Mouse (Mus musculus) forebrain, embryonic 16.5 days (tissue): ENCODE data around the gene St6galnac4. TPM values are rescaled to one million over a fixed set of nuclear protein-coding genes. Genes with fewer than 3 reads are reported as not detected.
A peak's percentile ranks its signal among the peaks of the same experiment; 100 is the strongest.

ENCODE experiments used
- ATAC-seq: fragments of 200-750 bp; cut with Nextera tagmentation; 2 replicates; pipeline ENCODE4 v1.8.0; 2017; ENCODE audit warnings: mild to moderate bottlenecking, moderate library complexity
- H3K27ac ChIP-seq: fragments of 300-500 bp; sonication (generic); 2 replicates; pipeline ENCODE4 v1.5.1; 2014; ENCODE audit warnings: low read length, control low read depth
- H3K27me3 ChIP-seq: fragments of 300-500 bp; sonication (generic); replicated peaks from 2 replicates; pipeline ENCODE4 v1.6.1; 2014; ENCODE audit warnings: low read length; ENCODE audit not compliant: control insufficient read depth, insufficient read depth
- H3K36me3 ChIP-seq: fragments of 300-500 bp; sonication (generic); 2 replicates; pipeline ENCODE4 v1.6.1; 2014; ENCODE audit not compliant: control insufficient read depth, insufficient read depth
- H3K4me1 ChIP-seq: fragments of 300-500 bp; sonication (generic); replicated peaks from 2 replicates; pipeline ENCODE4 v1.6.1; 2014; ENCODE audit warnings: low read length; ENCODE audit not compliant: control insufficient read depth, insufficient read depth
- H3K4me2 ChIP-seq: fragments of 300-500 bp; sonication (generic); 2 replicates; pipeline ENCODE4 v1.6.1; 2014; ENCODE audit warnings: mild to moderate bottlenecking, low read length, control low read depth
- H3K4me3 ChIP-seq: fragments of 300-500 bp; sonication (generic); replicated peaks from 2 replicates; pipeline ENCODE4 v1.5.1; 2014; ENCODE audit warnings: mild to moderate bottlenecking, low read length, control low read depth
- H3K9ac ChIP-seq: fragments of 300-500 bp; sonication (generic); replicated peaks from 2 replicates; pipeline ENCODE4 v1.6.1; 2014; ENCODE audit warnings: low read depth, low read length, control low read depth
- H3K9me3 ChIP-seq: fragments of 300-500 bp; sonication (generic); 2 replicates; pipeline ENCODE4 v1.6.1; 2016; ENCODE audit warnings: low read length; ENCODE audit not compliant: control insufficient read depth
- WGBS: fragments of 180-500 bp; shearing (Covaris S2); extraction: QIAGEN DNeasy Blood & Tissue Kit; methylation state at CpG from one replicate; pipeline ENCODE4 v1.1.7; 2014; 5-methylcytosine and 5-hydroxymethylcytosine counted together
- polyA plus RNA-seq: library from polyadenylated mRNA; unstranded; fragments of >200 nt; fragmentation: Nextera tagmentation; extraction: Ambion mirVana; gene quantifications from 2 replicates; pipeline ENCODE4 v1.2.1, GENCODE M21; 2015

The St6galnac4 gene
- 27.4 and 29.6 TPM in 2 replicates for polyA plus RNA-seq

DNA sequence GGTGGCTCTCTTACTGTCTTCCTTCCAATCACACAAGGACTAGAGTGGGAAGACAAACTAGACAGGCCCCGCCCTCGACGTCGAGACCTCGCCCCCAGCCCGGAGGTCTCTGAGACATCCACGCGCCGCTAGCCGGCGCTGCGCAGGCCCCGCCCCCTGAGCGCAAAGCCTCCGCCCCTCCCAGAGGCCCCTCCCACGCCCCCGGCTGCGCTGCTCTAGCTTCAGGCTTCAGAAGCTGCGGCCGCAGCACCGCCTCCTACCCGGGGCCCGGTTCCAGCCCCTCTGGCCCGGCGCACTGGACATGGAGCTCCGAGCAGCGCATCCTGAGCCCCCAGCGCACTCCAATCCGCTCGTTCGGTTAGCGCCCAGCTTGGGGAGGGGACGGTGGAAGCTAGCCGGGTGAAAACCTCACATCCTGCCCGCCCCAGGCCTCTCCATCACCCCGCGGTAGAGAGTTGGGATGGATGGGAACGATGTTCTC lies at the start of gene St6galnac4:
St6galnac4 (plus strand) TSS at position 225 of the 481 bp plus-strand sequence.
- under 1% methylated on average over 38 of the region's 38 CpGs for WGBS
- Histone ChIP-seq H3K9ac (peak within 1 kb of the TSS; percentile 77), H3K4me1 (peaks cover 32% of the 10 kb centered on the region), H3K4me3 (peak within 1 kb of the TSS; percentile 62), H3K27me3 (no peaks in the 10 kb centered on the region), H3K9me3 (no peaks in the 10 kb centered on the region), H3K27ac (no peak within 1 kb of the TSS; the same call in 1 of the 2 replicates), H3K36me3 (no peaks in the 10 kb centered on the region), H3K4me2 (peak within 1 kb of the TSS; percentile 68)
- peak; percentile 88 for ATAC-seq

DNA sequence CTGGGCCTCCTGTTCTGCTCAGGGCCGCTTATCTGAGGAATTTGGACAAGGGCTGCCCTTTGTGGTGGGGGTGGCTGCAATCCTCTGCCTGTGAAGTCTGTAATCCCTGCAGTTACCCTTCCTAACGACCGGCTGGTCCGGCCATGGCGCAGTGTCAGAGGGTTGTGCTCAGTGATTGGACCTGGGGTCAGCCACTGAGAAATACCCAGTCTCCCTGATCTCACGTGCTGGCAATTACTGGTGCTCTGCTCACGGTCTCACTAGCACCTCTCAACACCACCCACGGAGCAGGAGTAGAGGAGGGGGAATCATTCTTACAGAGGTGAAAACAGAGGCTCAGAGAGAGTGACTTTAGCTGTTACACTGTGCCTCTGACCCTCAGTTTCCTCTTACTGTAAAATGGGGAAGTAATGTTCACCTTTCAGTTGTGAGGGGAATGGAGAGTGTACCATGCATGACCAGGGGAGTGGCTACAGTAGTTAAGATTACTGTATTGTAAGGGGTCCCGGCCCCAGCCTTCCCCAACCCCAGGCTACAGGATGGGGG lies 49.5 kb upstream of the St6galnac4 start:
- no peaks in the 10 kb centered on the region for H3K36me3 ChIP-seq
- H3K4me1 ChIP-seq, result peaks cover 46% of the 10 kb centered on the region
- no peak overlapping the region for H3K27ac ChIP-seq
- peak overlapping the region; percentile 90 for H3K9ac ChIP-seq
- 15% methylated on average over 9 of the region's 9 CpGs for WGBS
- H3K4me2 ChIP-seq, result peak overlapping the region; percentile 79
- no peaks in the 10 kb centered on the region for H3K27me3 ChIP-seq
- H3K4me3 ChIP-seq, result peak overlapping the region; percentile 87
- ATAC-seq, result no peak
- no peaks in the 10 kb centered on the region for H3K9me3 ChIP-seq

DNA sequence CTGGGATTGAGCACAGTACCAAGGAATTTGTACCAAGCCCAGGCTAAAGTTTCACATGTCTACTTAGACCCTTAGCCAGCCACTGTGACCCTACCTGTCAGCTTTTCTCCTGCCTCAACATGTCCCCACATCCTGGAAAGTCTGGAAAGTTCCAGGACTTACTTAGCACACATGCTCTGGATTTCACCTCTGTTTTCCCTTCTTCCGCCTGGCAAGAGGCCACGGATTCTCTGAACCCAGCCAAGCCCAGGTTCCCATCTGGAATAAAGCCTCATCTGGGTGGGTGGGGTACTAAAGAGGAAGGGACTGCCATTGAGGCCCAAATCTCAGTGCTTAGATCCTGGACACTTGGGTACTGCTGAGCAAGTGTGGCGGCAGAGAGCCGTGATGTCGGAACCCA lies 49.0 kb upstream of the St6galnac4 start:
- Histone ChIP-seq H3K36me3 (no peaks in the 10 kb centered on the region), H3K4me2 (peak overlapping the region; percentile 79), H3K9ac (no peak overlapping the region; the same call in 1 of the 2 replicates), H3K27ac (no peak overlapping the region), H3K9me3 (no peaks in the 10 kb centered on the region), H3K4me1 (peaks cover 49% of the 10 kb centered on the region), H3K27me3 (no peaks in the 10 kb centered on the region), H3K4me3 (no peak overlapping the region)
- ATAC-seq, result no peak
- WGBS, result 78% methylated on average over 5 of the region's 5 CpGs

DNA sequence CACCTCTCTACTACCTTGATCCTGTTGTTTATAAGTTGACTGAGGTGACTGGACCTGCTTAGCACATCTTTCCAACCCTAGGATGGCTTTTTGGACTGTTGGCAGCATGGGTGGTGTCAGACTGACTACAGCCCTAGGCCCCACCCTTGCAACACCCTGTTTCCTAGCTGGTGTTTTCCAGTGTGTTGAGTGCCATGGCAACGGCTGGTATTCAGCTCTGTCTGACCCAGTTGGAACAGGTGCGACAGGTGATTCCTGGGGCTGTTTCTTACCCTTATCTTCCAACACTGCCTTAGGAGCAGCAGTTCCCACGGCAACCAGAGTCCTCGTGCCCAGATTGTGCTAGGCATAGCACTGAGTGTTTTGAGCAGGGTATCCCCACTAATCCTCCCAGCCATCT lies 48.4 kb upstream of the St6galnac4 start:
- Histone ChIP-seq H3K4me2 (no peak overlapping the region), H3K4me1 (peaks cover 52% of the 10 kb centered on the region), H3K4me3 (no peak overlapping the region), H3K9me3 (no peaks in the 10 kb centered on the region), H3K36me3 (no peaks in the 10 kb centered on the region), H3K27me3 (no peaks in the 10 kb centered on the region), H3K9ac (no peak overlapping the region), H3K27ac (no peak overlapping the region)
- WGBS, result 59% methylated on average over 4 of the region's 4 CpGs
- ATAC-seq, result no peak

DNA sequence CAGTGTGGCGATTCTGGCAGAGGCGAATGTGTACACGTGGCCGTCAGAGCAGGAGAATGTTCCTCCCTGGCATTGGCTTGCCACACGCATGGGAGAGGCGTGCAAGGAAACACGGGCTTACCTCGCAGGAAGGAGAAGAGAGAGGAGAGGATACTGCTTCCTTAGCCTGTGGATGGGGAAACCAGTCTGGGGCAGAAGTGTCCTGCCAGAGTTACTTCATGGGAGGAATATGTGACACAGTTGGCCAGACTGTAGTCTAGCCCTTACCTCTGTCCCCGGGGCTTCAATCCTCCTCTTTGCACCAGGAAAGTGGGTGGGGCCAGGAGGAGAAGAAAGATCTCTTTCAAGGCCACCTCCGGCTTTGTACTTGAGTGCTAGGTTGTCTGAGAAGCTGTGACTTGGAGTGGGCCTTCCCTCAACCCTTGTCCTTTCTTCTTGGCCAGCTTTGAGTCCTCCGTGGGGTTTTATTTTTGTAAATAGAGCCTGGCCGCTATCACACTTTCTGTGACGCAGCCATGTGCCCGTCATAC lies 47.4 kb upstream of the St6galnac4 start:
- Histone ChIP-seq H3K4me2 (no peak overlapping the region), H3K36me3 (no peaks in the 10 kb centered on the region), H3K9me3 (no peaks in the 10 kb centered on the region), H3K4me3 (no peak overlapping the region), H3K4me1 (peaks cover 47% of the 10 kb centered on the region), H3K9ac (no peak overlapping the region), H3K27me3 (no peaks in the 10 kb centered on the region), H3K27ac (no peak overlapping the region)
- 74% methylated on average over 14 of the region's 14 CpGs for WGBS
- no peak for ATAC-seq

DNA sequence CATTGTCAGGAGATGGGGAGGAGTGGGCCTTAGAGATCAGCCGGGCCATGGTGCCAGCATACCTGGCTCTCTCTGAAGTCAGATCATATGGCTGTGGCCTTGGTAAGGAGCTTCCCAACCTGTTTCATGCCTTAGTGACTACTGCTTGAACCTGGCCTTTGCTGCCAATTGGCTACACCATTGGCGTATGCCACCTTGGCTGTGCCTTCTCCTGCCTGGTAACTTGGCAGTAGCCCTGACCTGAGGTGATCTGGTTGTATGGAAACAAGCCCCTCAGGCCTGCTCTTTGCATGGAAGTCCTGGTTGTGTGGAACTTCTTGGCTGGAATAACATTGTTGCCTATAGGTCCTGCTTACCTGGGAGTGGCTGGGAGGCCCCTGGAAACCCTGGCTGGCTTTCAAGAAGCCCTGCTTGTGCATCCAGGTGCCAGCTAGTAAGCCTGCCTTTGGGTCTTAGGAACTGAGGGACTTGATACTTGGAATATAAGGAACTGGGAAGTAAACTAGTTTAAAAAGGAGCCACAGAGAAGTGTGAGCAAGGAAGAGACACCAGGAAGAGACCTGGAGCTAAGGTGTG lies 45.5 kb upstream of the St6galnac4 start:
- H3K27me3 ChIP-seq, result no peaks in the 10 kb centered on the region
- no peaks in the 10 kb centered on the region for H3K9me3 ChIP-seq
- no peak for ATAC-seq

DNA sequence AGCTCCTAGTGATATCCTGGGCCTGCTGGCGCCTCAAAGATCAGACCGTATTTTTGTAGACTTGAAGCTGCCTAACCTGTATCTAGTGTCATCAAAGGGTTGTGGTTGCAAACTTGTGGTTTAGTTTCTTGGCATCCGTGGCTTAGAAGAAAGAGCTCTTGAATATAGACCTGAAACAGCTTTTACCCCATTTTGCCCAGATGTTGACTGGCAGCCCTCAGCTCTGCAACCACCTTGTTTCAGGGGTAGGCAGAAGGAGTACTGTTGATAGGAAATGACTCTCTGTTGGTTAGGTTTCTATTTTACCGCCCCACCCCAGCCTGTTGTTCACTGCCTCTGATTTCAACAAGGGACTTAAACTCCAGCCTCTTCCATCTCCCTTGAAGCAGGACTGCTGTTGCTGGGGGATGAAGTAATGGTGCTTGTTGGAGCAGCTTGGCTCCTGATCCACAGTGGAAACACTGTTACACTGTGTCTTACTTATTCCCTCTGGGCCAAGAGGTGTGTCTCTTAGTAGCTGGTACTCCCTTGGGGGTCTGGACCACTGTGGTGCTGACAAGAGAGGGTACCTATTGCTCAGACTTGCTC lies 44.8 kb upstream of the St6galnac4 start:
- H3K4me1 ChIP-seq, result peaks cover 33% of the 10 kb centered on the region
- no peak overlapping the region for H3K4me3 ChIP-seq
- H3K27me3 ChIP-seq, result no peaks in the 10 kb centered on the region
- no peaks in the 10 kb centered on the region for H3K9me3 ChIP-seq
- 94% methylated on average over 4 of the region's 4 CpGs for WGBS
- H3K9ac ChIP-seq, result no peak overlapping the region
- H3K27ac ChIP-seq, result no peak overlapping the region
- no peaks in the 10 kb centered on the region for H3K36me3 ChIP-seq
- H3K4me2 ChIP-seq, result no peak overlapping the region
- no peak for ATAC-seq

More for the DNA sequence above, 45.5 kb upstream of the St6galnac4 start:
- Histone ChIP-seq H3K4me1 (peaks cover 39% of the 10 kb centered on the region), H3K36me3 (no peaks in the 10 kb centered on the region), H3K27ac (no peak overlapping the region), H3K4me2 (no peak overlapping the region), H3K9ac (no peak overlapping the region), H3K4me3 (no peak overlapping the region)
- WGBS, result 94% methylated on average over 2 of the region's 2 CpGs

DNA sequence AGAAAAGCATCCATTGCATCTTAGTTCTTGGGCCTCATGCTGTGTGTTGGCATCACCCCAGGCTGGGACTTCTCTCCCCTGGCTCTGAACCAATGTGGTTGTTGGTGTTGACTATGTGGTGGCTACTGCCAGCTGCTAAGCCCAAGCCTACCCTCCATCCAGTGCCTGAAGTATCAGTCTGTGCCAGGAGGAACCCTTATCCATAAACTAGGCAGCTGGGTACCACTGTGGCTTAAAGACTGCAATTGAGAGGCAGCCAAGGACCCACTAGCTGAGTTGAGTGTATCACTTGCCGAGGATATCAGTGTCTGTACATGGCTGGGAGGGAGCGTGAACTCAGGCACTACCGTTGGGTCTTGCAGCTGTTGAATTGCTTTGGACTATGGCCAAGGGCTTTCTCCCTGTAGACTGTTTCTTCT lies 43.9 kb upstream of the St6galnac4 start:
- WGBS, result 66% methylated on average over 3 of the region's 3 CpGs
- Histone ChIP-seq H3K4me3 (no peak overlapping the region), H3K4me2 (no peak overlapping the region), H3K27me3 (no peaks in the 10 kb centered on the region), H3K36me3 (no peaks in the 10 kb centered on the region), H3K27ac (no peak overlapping the region), H3K4me1 (peaks cover 23% of the 10 kb centered on the region), H3K9me3 (no peaks in the 10 kb centered on the region), H3K9ac (no peak overlapping the region)
- ATAC-seq, result no peak

DNA sequence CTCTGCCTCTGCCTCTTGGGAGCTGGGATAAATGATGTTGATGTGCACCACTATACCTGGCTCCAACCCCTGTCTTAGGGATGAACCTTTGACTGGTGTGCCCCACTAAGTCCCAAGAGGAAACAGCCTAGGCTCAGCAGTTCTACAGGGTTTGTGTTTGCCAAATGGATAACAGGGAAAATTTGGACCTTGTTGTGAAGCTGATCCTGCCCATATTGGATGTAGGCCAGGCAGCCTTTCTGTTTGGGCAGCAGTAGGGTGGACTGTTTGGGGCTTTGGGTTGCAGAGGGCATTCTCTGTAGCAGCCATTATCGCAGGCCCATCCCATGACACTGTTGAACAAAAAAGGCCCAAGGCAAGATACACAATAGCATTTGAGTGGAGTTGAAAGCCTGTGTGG lies 39.9 kb upstream of the St6galnac4 start:
- Histone ChIP-seq H3K9me3 (no peaks in the 10 kb centered on the region), H3K4me2 (no peak overlapping the region), H3K4me1 (peaks cover 6% of the 10 kb centered on the region; the same call in 1 of the 2 replicates), H3K27me3 (no peaks in the 10 kb centered on the region), H3K27ac (no peak overlapping the region), H3K9ac (no peak overlapping the region), H3K4me3 (no peak overlapping the region), H3K36me3 (no peaks in the 10 kb centered on the region)
- WGBS, result 57% methylated on average over 1 of the region's 1 CpGs
- no peak for ATAC-seq
